Mouse (Mus musculus) MEL (cell line): ENCODE measurements around the gene Thbs4. TPM values are rescaled to one million over a fixed set of nuclear protein-coding genes. Genes with fewer than 3 reads are reported as not detected.

ENCODE experiments used
- DNase-seq: peaks from one replicate; pipeline ENCODE4 v3.0.0; 2011; ENCODE audit warnings: low read depth, low spot score
- H3K27ac ChIP-seq: 2 replicates; pipeline ENCODE4 v1.5.1; 2012; ENCODE audit warnings: low read depth, mild to moderate bottlenecking, control low read depth, low read length, moderate library complexity; ENCODE audit not compliant: control insufficient read depth
- H3K27me3 ChIP-seq, 2 experiments: fragments of 150-350 bp in 1 of 2; sonication (generic) in 1 of 2; 2 replicates each; pipeline ENCODE4 v1.6.1; 2012; ENCODE audit warnings: low read length in 2 of 2, mild to moderate bottlenecking in 2 of 2, improper control_type of control experiment in 1 of 2, moderate library complexity in 1 of 2; ENCODE audit not compliant: insufficient read depth in 2 of 2, control insufficient read depth in 1 of 2
- H3K36me3 ChIP-seq, 2 experiments: 2 replicates each; pipeline ENCODE4 v1.6.1; 2012 to 2014; ENCODE audit warnings: low read length in 2 of 2, improper control_type of control experiment in 1 of 2, inconsistent platforms in 1 of 2, mild to moderate bottlenecking in 1 of 2; ENCODE audit not compliant: insufficient read depth in 2 of 2, control insufficient read depth in 1 of 2
- H3K4me1 ChIP-seq, 2 experiments: fragments of 150-350 bp in 1 of 2; sonication (generic) in 1 of 2; 2 replicates each; pipeline ENCODE4 v1.6.1; 2012; ENCODE audit warnings: low read length in 2 of 2, improper control_type of control experiment in 1 of 2, mild to moderate bottlenecking in 1 of 2; ENCODE audit not compliant: insufficient read depth in 2 of 2, control insufficient read depth in 1 of 2
- H3K4me3 ChIP-seq, 2 experiments: fragments of 150-350 bp in 1 of 2; sonication (generic) in 1 of 2; 2 replicates each; pipeline ENCODE4 v1.5.1; 2012; ENCODE audit warnings: low read depth in 2 of 2, low read length in 2 of 2, mild to moderate bottlenecking in 2 of 2, moderate library complexity in 2 of 2, control low read depth in 1 of 2, improper control_type of control experiment in 1 of 2; ENCODE audit not compliant: control insufficient read depth in 1 of 2, insufficient read depth in 1 of 2
- H3K79me2 ChIP-seq: 2 replicates; pipeline ENCODE4 v1.6.1; 2012; ENCODE audit warnings: mild to moderate bottlenecking, low read length, moderate library complexity; ENCODE audit not compliant: control insufficient read depth, poor library complexity, insufficient read depth
- H3K9ac ChIP-seq: 2 replicates; pipeline ENCODE4 v1.6.1; 2012; ENCODE audit warnings: low read depth, mild to moderate bottlenecking, control low read depth, low read length, moderate library complexity; ENCODE audit not compliant: control insufficient read depth, poor library complexity, severe bottlenecking
- H3K9me3 ChIP-seq: fragments of 150-350 bp; sonication (generic); replicated peaks from 2 replicates; pipeline ENCODE4 v1.6.1; 2012; ENCODE audit warnings: mild to moderate bottlenecking, low read length, improper control_type of control experiment, moderate library complexity; ENCODE audit not compliant: insufficient read depth
- BHLHE40 ChIP-seq: IDR thresholded peaks from 2 replicates; pipeline ENCODE4 v1.6.1; 2012; ENCODE audit warnings: low read depth, mild to moderate bottlenecking, inconsistent platforms, low read length, improper control_type of control experiment, borderline replicate concordance
- CHD1 ChIP-seq: IDR thresholded peaks from 2 replicates; pipeline ENCODE4 v1.6.1; 2012; ENCODE audit warnings: low read depth, mild to moderate bottlenecking, inconsistent platforms, low read length, improper control_type of control experiment
- CTCF ChIP-seq, 3 experiments: IDR thresholded peaks in 2 of 3; conservative IDR thresholded peaks in 1 of 3; 2 replicates each; pipeline ENCODE4 v1.5.1; 2011 to 2012; ENCODE audit warnings: low read length in 3 of 3, low read depth in 2 of 3, mild to moderate bottlenecking in 2 of 3, improper control_type of control experiment in 1 of 3, inconsistent platforms in 1 of 3, mixed read lengths in 1 of 3, moderate library complexity in 1 of 3; ENCODE audit not compliant: control insufficient read depth in 1 of 3, insufficient read depth in 1 of 3, poor library complexity in 1 of 3, severe bottlenecking in 1 of 3
- E2F4 ChIP-seq: IDR thresholded peaks from 2 replicates; pipeline ENCODE4 v1.6.1; 2011; ENCODE audit warnings: low read depth, low read length, improper control_type of control experiment, borderline replicate concordance
- ELF1 ChIP-seq: IDR thresholded peaks from 2 replicates; pipeline ENCODE4 v1.6.1; 2014; ENCODE audit warnings: low read depth, mild to moderate bottlenecking, inconsistent platforms, low read length, improper control_type of control experiment, moderate library complexity
- EP300 ChIP-seq, 2 experiments: IDR thresholded peaks; 2 replicates each; pipeline ENCODE4 v1.6.1; 2011; ENCODE audit warnings: improper control_type of control experiment in 2 of 2, low read length in 2 of 2, low read depth in 1 of 2, mild to moderate bottlenecking in 1 of 2
- ETS1 ChIP-seq: IDR thresholded peaks from 2 replicates; pipeline ENCODE4 v1.6.1; 2012; ENCODE audit warnings: low read depth, mild to moderate bottlenecking, inconsistent platforms, low read length, improper control_type of control experiment, moderate library complexity
- GABPA ChIP-seq: IDR thresholded peaks from 2 replicates; pipeline ENCODE4 v1.6.1; 2012; ENCODE audit warnings: low read depth, mild to moderate bottlenecking, inconsistent platforms, low read length, improper control_type of control experiment, moderate library complexity
- GATA1 ChIP-seq: IDR thresholded peaks from 2 replicates; pipeline ENCODE4 v1.6.1; 2011; ENCODE audit warnings: low read depth, low read length, improper control_type of control experiment
- JUND ChIP-seq: IDR thresholded peaks from 2 replicates; pipeline ENCODE4 v1.6.1; 2011; ENCODE audit warnings: low read depth, mild to moderate bottlenecking, improper control_type of control experiment, low read length
- KAT2A ChIP-seq: conservative IDR thresholded peaks from 2 replicates; pipeline ENCODE4 v1.6.1; 2012; ENCODE audit warnings: low read depth, low read length, improper control_type of control experiment, inconsistent platforms
- MAX ChIP-seq: IDR thresholded peaks from 2 replicates; pipeline ENCODE4 v1.6.1; 2011; ENCODE audit warnings: low read length, improper control_type of control experiment
- MEF2A ChIP-seq: IDR thresholded peaks from 2 replicates; pipeline ENCODE4 v1.6.1; 2014; ENCODE audit warnings: low read depth, mild to moderate bottlenecking, inconsistent platforms, low read length, improper control_type of control experiment; ENCODE audit not compliant: poor library complexity, insufficient replicate concordance, severe bottlenecking; ENCODE audit errors: extremely low read depth
- MXI1 ChIP-seq: IDR thresholded peaks from 2 replicates; pipeline ENCODE4 v1.6.1; 2011; ENCODE audit warnings: mild to moderate bottlenecking, low read depth, low read length, improper control_type of control experiment
- MYB ChIP-seq: IDR thresholded peaks from 2 replicates; pipeline ENCODE4 v1.6.1; 2011; ENCODE audit warnings: mild to moderate bottlenecking, low read depth, low read length, improper control_type of control experiment
- NELFE ChIP-seq: IDR thresholded peaks from 2 replicates; pipeline ENCODE4 v1.6.1; 2011; ENCODE audit warnings: low read depth, low read length, improper control_type of control experiment
- POLR2AphosphoS2 ChIP-seq: IDR thresholded peaks from 2 replicates; pipeline ENCODE4 v1.6.1; 2011; ENCODE audit warnings: low read length, improper control_type of control experiment
- POLR2AphosphoS5 ChIP-seq: IDR thresholded peaks from 2 replicates; pipeline ENCODE4 v1.6.1; 2012; ENCODE audit warnings: low read depth, borderline replicate concordance, mild to moderate bottlenecking, inconsistent platforms, low read length, moderate library complexity, mixed read lengths
- RAD21 ChIP-seq: IDR thresholded peaks from 2 replicates; pipeline ENCODE4 v1.6.1; 2011; ENCODE audit warnings: mild to moderate bottlenecking, low read depth, low read length, improper control_type of control experiment
- RCOR1 ChIP-seq: IDR thresholded peaks from 2 replicates; pipeline ENCODE4 v1.6.1; 2012; ENCODE audit warnings: low read depth, mild to moderate bottlenecking, inconsistent platforms, low read length, improper control_type of control experiment
- SIN3A ChIP-seq: IDR thresholded peaks from 2 replicates; pipeline ENCODE4 v1.6.1; 2012; ENCODE audit warnings: low read length, improper control_type of control experiment, inconsistent platforms
- SMC3 ChIP-seq: IDR thresholded peaks from 2 replicates; pipeline ENCODE4 v1.6.1; 2011; ENCODE audit warnings: low read depth, low read length, improper control_type of control experiment
- TBP ChIP-seq: IDR thresholded peaks from 2 replicates; pipeline ENCODE4 v1.8.0; 2011; ENCODE audit warnings: low read depth, low read length, improper control_type of control experiment
- USF1 ChIP-seq: IDR thresholded peaks from 2 replicates; pipeline ENCODE4 v1.6.1; 2014; ENCODE audit warnings: low read depth, mild to moderate bottlenecking, inconsistent platforms, low read length, improper control_type of control experiment, moderate library complexity
- USF2 ChIP-seq, 2 experiments: IDR thresholded peaks; 2 replicates each; pipeline ENCODE4 v1.6.1; 2011 to 2012; ENCODE audit warnings: improper control_type of control experiment in 2 of 2, low read length in 2 of 2, borderline replicate concordance in 1 of 2, inconsistent platforms in 1 of 2, low read depth in 1 of 2, mild to moderate bottlenecking in 1 of 2; ENCODE audit not compliant: insufficient read depth in 1 of 2
- ZC3H11A ChIP-seq: IDR thresholded peaks from 2 replicates; pipeline ENCODE4 v1.6.1; 2012; ENCODE audit warnings: low read depth, mild to moderate bottlenecking, inconsistent platforms, low read length, improper control_type of control experiment
- ZKSCAN1 ChIP-seq: IDR thresholded peaks from 2 replicates; pipeline ENCODE4 v1.6.1; 2012; ENCODE audit warnings: low read depth, mild to moderate bottlenecking, inconsistent platforms, low read length, improper control_type of control experiment, moderate library complexity
- ZMIZ1 ChIP-seq: IDR thresholded peaks from 2 replicates; pipeline ENCODE4 v1.6.1; 2012; ENCODE audit warnings: low read depth, mild to moderate bottlenecking, inconsistent platforms, low read length, improper control_type of control experiment, moderate library complexity
- ZNF384 ChIP-seq: IDR thresholded peaks from 2 replicates; pipeline ENCODE4 v1.6.1; 2012; ENCODE audit warnings: low read depth, mild to moderate bottlenecking, inconsistent platforms, low read length, improper control_type of control experiment
- polyA plus RNA-seq, 2 experiments: library from polyadenylated mRNA; stranded (reverse) in 1 of 2; unstranded in 1 of 2; fragments of >175 nt in 1 of 2; fragments of >200 nt in 1 of 2; gene quantifications; 2 replicates each; pipeline versions ENCODE4 v1.2.1 to v1.2.4; 2012; ENCODE audit warnings: low replicate concordance in 2 of 2, low read depth in 1 of 2; ENCODE audit not compliant: insufficient read length in 2 of 2, insufficient read depth in 1 of 2, missing spikeins in 1 of 2
- total RNA-seq: library from RNA; depleted of rRNA; stranded (reverse); fragments of 300-350 nt; gene quantifications from 2 replicates; pipeline ENCODE4 v1.2.3, GENCODE M21; 2012

The Thbs4 gene
- total and polyA plus RNA-seq, 3 experiments: not detected

- no peak for DNase-seq
- Histone ChIP-seq H3K27me3 (peaks cover 0 to 3% of the 10 kb centered on the region in 2 experiments; a peak in 1 of 4 replicates), H3K9ac (no peak overlapping the region), H3K79me2 (no peaks in the 10 kb centered on the region), H3K4me3 (no peak overlapping the region), H3K36me3 (no peaks in the 10 kb centered on the region), H3K27ac (no peak overlapping the region), H3K4me1 (no peaks in the 10 kb centered on the region), H3K9me3 (no peaks in the 10 kb centered on the region)
- TF ChIP-seq GATA1 (no peak), MAX (no peak), JUND (no peak), ZMIZ1 (no peak), POLR2AphosphoS5 (no peak), GABPA (no peak), ETS1 (no peak), ELF1 (no peak), KAT2A (no peak), SMC3 (no peak), E2F4 (no peak), ZC3H11A (no peak), USF2 (IDR thresholded peaks at IDR 0.05; ENCODE audit: borderline replicate concordance in 1 of 2, insufficient read depth in 1 of 2, low read depth in 1 of 2, low read length in 2 of 2) (no peak), SIN3A (no peak)
Observed at GRCm38 (mm10) chr13:92757972-92758585, 36.5 kb downstream of the Thbs4 start.

- Histone ChIP-seq H3K27me3 (no peaks in the 10 kb centered on the region; a peak in 1 of 4 replicates), H3K36me3 (no peaks in the 10 kb centered on the region), H3K9ac (no peak overlapping the region), H3K4me3 (no peak overlapping the region), H3K4me1 (no peaks in the 10 kb centered on the region), H3K9me3 (no peaks in the 10 kb centered on the region), H3K27ac (no peak overlapping the region), H3K79me2 (no peaks in the 10 kb centered on the region)
- DNase-seq: no peak
- no peak for TF ChIP-seq USF1
- TF ChIP-seq ZNF384: no peak
- no peak for TF ChIP-seq MYB
- no peak for TF ChIP-seq GABPA
- TF ChIP-seq ZKSCAN1: no peak
- TF ChIP-seq MXI1: no peak
- no peak for TF ChIP-seq CHD1
- TF ChIP-seq POLR2AphosphoS2: no peak
- no peak for TF ChIP-seq EP300 (IDR thresholded peaks at IDR 0.05; ENCODE audit: low read depth in 1 of 2, low read length in 2 of 2)
- TF ChIP-seq BHLHE40: no peak
- TF ChIP-seq JUND: no peak
- TF ChIP-seq TBP: no peak
- TF ChIP-seq NELFE: no peak
- TF ChIP-seq GATA1: no peak
- TF ChIP-seq RAD21: no peak
- TF ChIP-seq ZMIZ1: no peak
- TF ChIP-seq CTCF (IDR thresholded peaks at IDR 0.05 in 2 of 3, conservative IDR thresholded peaks at IDR 0.05 in 1 of 3; ENCODE audit: control insufficient read depth in 1 of 3, insufficient read depth in 1 of 3, low read depth in 2 of 3, low read length in 3 of 3, poor library complexity in 1 of 3, severe bottlenecking in 1 of 3): no peak
- TF ChIP-seq RCOR1: no peak
- TF ChIP-seq SMC3: no peak
- TF ChIP-seq MEF2A: no peak
Observed at GRCm38 (mm10) chr13:92755036-92755435, 39.6 kb downstream of the Thbs4 start.
